Mouse (Mus musculus): Measurements from ENCODE around the gene Ranbp10. TPM values are rescaled to one million over a fixed set of nuclear protein-coding genes. Genes with fewer than 3 reads are reported as not detected.

The Ranbp10 gene
- polyA plus RNA-seq, 1 experiment from 2014 or later = 7.1 TPM

- H3K4me3 ChIP-seq (ENCODE audit: low read depth, low read length) = no peak overlapping the region
- 72% methylated on average over 7 of the region's 7 CpGs for WGBS
- H3K36me3 ChIP-seq (ENCODE audit: control insufficient read depth, insufficient read depth, low read length) = no peaks in the 10 kb centered on the region
- no peak overlapping the region for H3K9ac ChIP-seq (ENCODE audit: low read length)
- H3K9me3 ChIP-seq (ENCODE audit: control insufficient read depth, low read length) = no peaks in the 10 kb centered on the region
- no peaks in the 10 kb centered on the region for H3K27me3 ChIP-seq (ENCODE audit: control insufficient read depth, insufficient read depth, low read length)
- no peaks in the 10 kb centered on the region for H3K4me1 ChIP-seq (replicated peaks; ENCODE audit: control insufficient read depth, insufficient read depth)
- TF ChIP-seq EP300 (optimal IDR thresholded peaks at IDR 0.05) = no peak
- TF ChIP-seq CTCF (IDR thresholded peaks at IDR 0.05; ENCODE audit: low read depth) = no peak
- DNase-seq (ENCODE audit: low spot score) = no peak
- H3K4me2 ChIP-seq (replicated peaks; ENCODE audit: low read depth) = no peak overlapping the region
- H3K27ac ChIP-seq (replicated peaks) = peak overlapping the region; percentile 31; the same call in 1 of the 2 replicates
- ATAC-seq (ENCODE audit: low FRiP score, low TSS enrichment) = no peak
Measured at GRCm38 (mm10) chr8:105804797-105805196, 22.4 kb downstream of the Ranbp10 start.

- Histone ChIP-seq H3K4me1 (replicated peaks; ENCODE audit: control insufficient read depth, insufficient read depth) (0 out of 2 replicates have a peak, but pooled peaks cover 3% of the 10 kb centered on the region), H3K27me3 (ENCODE audit: control insufficient read depth, insufficient read depth, low read length) (no peaks in the 10 kb centered on the region), H3K9ac (ENCODE audit: low read length) (no peak overlapping the region), H3K4me2 (replicated peaks; ENCODE audit: low read depth) (no peak overlapping the region), H3K36me3 (ENCODE audit: control insufficient read depth, insufficient read depth, low read length) (no peaks in the 10 kb centered on the region), H3K4me3 (ENCODE audit: low read depth, low read length) (no peak overlapping the region), H3K9me3 (ENCODE audit: control insufficient read depth, low read length) (no peaks in the 10 kb centered on the region), H3K27ac (replicated peaks) (no peak overlapping the region)
- 81% methylated on average over 6 of the region's 6 CpGs for whole genome bisulfite sequencing
- DNase-seq (ENCODE audit: low spot score) (no peak), ATAC-seq (ENCODE audit: low FRiP score, low TSS enrichment) (no peak)
- TF ChIP-seq EP300 (optimal IDR thresholded peaks at IDR 0.05) (no peak), CTCF (IDR thresholded peaks at IDR 0.05; ENCODE audit: low read depth) (no peak)
Measured at GRCm38 (mm10) chr8:105801153-105801904, 25.8 kb downstream of the Ranbp10 start.

- 0 out of 2 replicates have a peak, but pooled peaks cover 3% of the 10 kb centered on the region for H3K4me1 ChIP-seq (replicated peaks; ENCODE audit: control insufficient read depth, insufficient read depth)
- H3K27me3 ChIP-seq (ENCODE audit: control insufficient read depth, insufficient read depth, low read length) = no peaks in the 10 kb centered on the region
- ATAC-seq (ENCODE audit: low FRiP score, low TSS enrichment) (peak; percentile 81), DNase-seq (ENCODE audit: low spot score) (peak; percentile 93)
- TF ChIP-seq CTCF (IDR thresholded peaks at IDR 0.05; ENCODE audit: low read depth) = no peak
- no peak for TF ChIP-seq EP300 (optimal IDR thresholded peaks at IDR 0.05)
- 27% methylated on average over 8 of the region's 8 CpGs for WGBS
- H3K4me2 ChIP-seq (replicated peaks; ENCODE audit: low read depth) = no peak overlapping the region
- H3K4me3 ChIP-seq (ENCODE audit: low read depth, low read length) = no peak overlapping the region
- H3K27ac ChIP-seq (replicated peaks) = peak overlapping the region; percentile 78
- H3K9me3 ChIP-seq (ENCODE audit: control insufficient read depth, low read length) = no peaks in the 10 kb centered on the region
- H3K9ac ChIP-seq (ENCODE audit: low read length) = no peak overlapping the region
- H3K36me3 ChIP-seq (ENCODE audit: control insufficient read depth, insufficient read depth, low read length) = no peaks in the 10 kb centered on the region
Measured at GRCm38 (mm10) chr8:105799091-105799812, 27.9 kb downstream of the Ranbp10 start.

- Histone ChIP-seq H3K4me3 (ENCODE audit: low read depth, low read length) (no peak overlapping the region), H3K9me3 (ENCODE audit: control insufficient read depth, low read length) (no peaks in the 10 kb centered on the region), H3K36me3 (ENCODE audit: control insufficient read depth, insufficient read depth, low read length) (no peaks in the 10 kb centered on the region), H3K27ac (replicated peaks) (peak overlapping the region; percentile 78; the same call in 1 of the 2 replicates), H3K4me2 (replicated peaks; ENCODE audit: low read depth) (no peak overlapping the region), H3K27me3 (ENCODE audit: control insufficient read depth, insufficient read depth, low read length) (no peaks in the 10 kb centered on the region), H3K4me1 (replicated peaks; ENCODE audit: control insufficient read depth, insufficient read depth) (peaks cover 5% of the 10 kb centered on the region; the same call in 1 of the 2 replicates), H3K9ac (ENCODE audit: low read length) (no peak overlapping the region)
- DNase-seq (ENCODE audit: low spot score) = no peak
- ATAC-seq (ENCODE audit: low FRiP score, low TSS enrichment) = no peak
- TF ChIP-seq CTCF (IDR thresholded peaks at IDR 0.05; ENCODE audit: low read depth) (no peak), EP300 (optimal IDR thresholded peaks at IDR 0.05) (no peak)
- WGBS = 68% methylated on average over 5 of the region's 5 CpGs
Measured at GRCm38 (mm10) chr8:105798408-105798807, 28.7 kb downstream of the Ranbp10 start.

GRCm38 (mm10) chr8:105795785-105796184, 31.4 kb downstream of the Ranbp10 start:
- no peaks in the 10 kb centered on the region for H3K27me3 ChIP-seq (ENCODE audit: control insufficient read depth, insufficient read depth, low read length)
- DNase-seq (ENCODE audit: low spot score) (no peak), ATAC-seq (ENCODE audit: low FRiP score, low TSS enrichment) (peak; percentile 19; the same call in 1 of the 2 replicates)
- 56% methylated on average over 1 of the region's 1 CpGs for WGBS
- H3K9me3 ChIP-seq (ENCODE audit: control insufficient read depth, low read length) = no peaks in the 10 kb centered on the region
- H3K4me3 ChIP-seq (ENCODE audit: low read depth, low read length) = no peak overlapping the region
- peaks cover 6% of the 10 kb centered on the region; the same call in 1 of the 2 replicates for H3K4me1 ChIP-seq (replicated peaks; ENCODE audit: control insufficient read depth, insufficient read depth)
- H3K36me3 ChIP-seq (ENCODE audit: control insufficient read depth, insufficient read depth, low read length) = no peaks in the 10 kb centered on the region
- H3K9ac ChIP-seq (ENCODE audit: low read length) = no peak overlapping the region
- no peak overlapping the region for H3K4me2 ChIP-seq (replicated peaks; ENCODE audit: low read depth)
- TF ChIP-seq CTCF (IDR thresholded peaks at IDR 0.05; ENCODE audit: low read depth) (no peak), EP300 (optimal IDR thresholded peaks at IDR 0.05) (no peak)
- H3K27ac ChIP-seq (replicated peaks) = peak overlapping the region; percentile 69
